Mouse (Mus musculus): ENCODE results near the gene Arid3a. TPM values are rescaled to one million over a fixed set of nuclear protein-coding genes. Genes with fewer than 3 reads are reported as not detected.

Arid3a gene
- polyA plus RNA-seq, 1 experiment from 2014 or later: 3.5 TPM

DNA sequence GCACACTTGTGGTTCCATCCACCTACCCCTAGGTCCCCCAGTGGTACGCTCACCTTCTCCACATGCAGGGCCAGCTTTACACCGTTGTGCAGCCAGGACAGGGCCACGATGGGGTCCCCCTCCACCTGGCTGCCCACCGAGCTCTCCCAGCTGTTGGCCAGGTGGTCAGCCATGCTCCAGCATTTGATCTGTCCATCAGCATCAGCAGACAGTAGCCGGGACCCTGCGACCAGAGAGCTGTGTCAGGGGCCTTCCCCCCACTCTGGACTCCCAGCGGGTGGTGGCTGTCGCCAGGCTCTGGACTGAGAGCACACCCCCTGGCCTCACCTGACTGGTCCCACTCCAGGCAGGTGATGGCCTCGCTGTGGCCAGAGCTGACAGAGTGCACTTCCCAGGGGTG is 20.1 kb upstream of the Arid3a start:
- no peak overlapping the region for H3K9ac ChIP-seq (replicated peaks; ENCODE audit: low read depth, low read length)
- WGBS: 95% methylated on average over 9 of the region's 9 CpGs
- H3K36me3 ChIP-seq (ENCODE audit: control insufficient read depth, insufficient read depth): peaks cover 6% of the 10 kb centered on the region

DNA sequence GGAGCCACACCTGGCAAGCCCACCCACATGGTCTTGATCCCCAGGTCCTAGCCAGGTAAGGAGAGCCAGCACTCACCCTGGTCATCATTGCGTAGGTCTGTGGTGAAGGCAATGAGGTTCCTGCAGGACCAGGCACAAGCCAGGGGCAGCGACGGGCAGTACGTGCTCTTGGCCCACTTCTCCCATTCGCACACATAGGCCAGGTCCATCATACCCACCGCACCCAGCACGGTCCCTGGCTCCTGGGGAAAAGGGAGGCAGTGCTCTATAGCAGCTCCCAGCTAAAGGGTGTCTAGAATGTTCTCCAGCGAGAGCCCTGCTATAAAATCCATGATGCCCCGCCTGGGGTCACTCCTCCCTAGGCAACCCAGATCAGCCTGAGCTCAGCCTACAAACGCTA is 19.4 kb upstream of the Arid3a start:
- H3K27me3 ChIP-seq (replicated peaks; ENCODE audit: control insufficient read depth, insufficient read depth, low read length): no peaks in the 10 kb centered on the region
- H3K4me1 ChIP-seq (replicated peaks; ENCODE audit: control insufficient read depth, insufficient read depth, low read length): peaks cover 9% of the 10 kb centered on the region
- peaks cover 6% of the 10 kb centered on the region for H3K36me3 ChIP-seq (ENCODE audit: control insufficient read depth, insufficient read depth)
- no peak for ATAC-seq
- no peak overlapping the region for H3K4me2 ChIP-seq (ENCODE audit: low read length)
- H3K9ac ChIP-seq (replicated peaks; ENCODE audit: low read depth, low read length): no peak overlapping the region
- no peak overlapping the region for H3K4me3 ChIP-seq (replicated peaks; ENCODE audit: low read length)
- 95% methylated on average over 10 of the region's 10 CpGs for WGBS
- H3K9me3 ChIP-seq (ENCODE audit: control insufficient read depth, low read length): no peaks in the 10 kb centered on the region
- no peak overlapping the region for H3K27ac ChIP-seq (ENCODE audit: low read length)

More for the DNA sequence above, 20.1 kb upstream of the Arid3a start:
- Histone ChIP-seq H3K4me1 (replicated peaks; ENCODE audit: control insufficient read depth, insufficient read depth, low read length) (peaks cover 9% of the 10 kb centered on the region), H3K4me2 (ENCODE audit: low read length) (no peak overlapping the region), H3K27me3 (replicated peaks; ENCODE audit: control insufficient read depth, insufficient read depth, low read length) (no peaks in the 10 kb centered on the region), H3K9me3 (ENCODE audit: control insufficient read depth, low read length) (no peaks in the 10 kb centered on the region), H3K27ac (ENCODE audit: low read length) (no peak overlapping the region), H3K4me3 (replicated peaks; ENCODE audit: low read length) (no peak overlapping the region)
- ATAC-seq: no peak

DNA sequence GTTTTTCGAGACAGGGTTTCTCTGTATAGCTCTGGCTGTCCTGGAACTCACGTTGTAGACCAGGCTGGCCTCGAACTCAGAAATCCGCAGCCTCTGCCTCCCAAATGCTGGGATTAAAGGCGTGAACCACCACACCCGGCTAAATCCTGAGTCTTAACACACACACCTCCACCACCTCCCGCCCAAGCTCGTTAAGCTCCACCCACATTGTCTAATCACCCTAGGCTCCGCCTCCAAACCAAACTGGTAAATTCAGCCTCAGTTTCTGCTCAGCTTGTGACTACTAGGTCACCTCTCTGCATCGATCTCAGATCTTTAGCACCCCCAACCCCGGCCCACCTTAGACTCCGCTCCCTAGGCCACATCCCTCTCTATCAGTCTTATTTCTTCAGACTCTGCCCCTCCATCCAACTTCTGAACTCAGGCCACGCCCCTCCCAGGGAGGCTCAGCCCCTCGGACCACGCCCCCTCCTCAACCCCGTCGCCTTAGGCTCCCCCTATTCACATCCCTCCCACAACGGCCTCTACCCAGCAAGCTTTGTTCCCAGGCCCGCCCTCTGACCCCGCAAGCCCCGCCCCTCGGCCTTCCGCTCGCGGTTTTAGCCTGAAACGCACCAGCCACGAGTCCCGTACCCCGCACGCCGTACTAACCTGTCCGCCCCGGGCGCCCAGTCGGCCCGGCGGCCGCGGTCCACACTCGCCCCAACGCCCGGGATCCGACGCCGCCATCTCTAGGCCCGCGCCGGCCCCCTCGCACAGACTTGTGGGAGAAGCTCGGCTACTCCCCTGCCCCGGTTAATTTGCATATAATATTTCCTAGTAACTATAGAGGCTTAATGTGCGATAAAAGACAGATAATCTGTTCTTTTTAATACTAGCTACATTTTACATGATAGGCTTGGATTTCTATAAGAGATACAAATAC is 18.4 kb upstream of the Arid3a start, which contains the start of gene Med16:
Gene Med16, minus strand, starts transcription at position 757 of the 925 bp plus-strand sequence.
- peak within 1 kb of the TSS; percentile 99 for H3K27ac ChIP-seq (ENCODE audit: low read length)
- H3K9ac ChIP-seq (replicated peaks; ENCODE audit: low read depth, low read length): peak within 1 kb of the TSS; percentile 99
- WGBS: 1% methylated on average over 52 of the region's 52 CpGs
- H3K9me3 ChIP-seq (ENCODE audit: control insufficient read depth, low read length): no peaks in the 10 kb centered on the region
- no peaks in the 10 kb centered on the region for H3K27me3 ChIP-seq (replicated peaks; ENCODE audit: control insufficient read depth, insufficient read depth, low read length)
- H3K36me3 ChIP-seq (ENCODE audit: control insufficient read depth, insufficient read depth): peaks cover 8% of the 10 kb centered on the region
- H3K4me1 ChIP-seq (replicated peaks; ENCODE audit: control insufficient read depth, insufficient read depth, low read length): peaks cover 9% of the 10 kb centered on the region
- peak within 1 kb of the TSS; percentile 94 for H3K4me3 ChIP-seq (replicated peaks; ENCODE audit: low read length)
- ATAC-seq: peak; percentile 91
- H3K4me2 ChIP-seq (ENCODE audit: low read length): peak within 1 kb of the TSS; percentile 55

DNA sequence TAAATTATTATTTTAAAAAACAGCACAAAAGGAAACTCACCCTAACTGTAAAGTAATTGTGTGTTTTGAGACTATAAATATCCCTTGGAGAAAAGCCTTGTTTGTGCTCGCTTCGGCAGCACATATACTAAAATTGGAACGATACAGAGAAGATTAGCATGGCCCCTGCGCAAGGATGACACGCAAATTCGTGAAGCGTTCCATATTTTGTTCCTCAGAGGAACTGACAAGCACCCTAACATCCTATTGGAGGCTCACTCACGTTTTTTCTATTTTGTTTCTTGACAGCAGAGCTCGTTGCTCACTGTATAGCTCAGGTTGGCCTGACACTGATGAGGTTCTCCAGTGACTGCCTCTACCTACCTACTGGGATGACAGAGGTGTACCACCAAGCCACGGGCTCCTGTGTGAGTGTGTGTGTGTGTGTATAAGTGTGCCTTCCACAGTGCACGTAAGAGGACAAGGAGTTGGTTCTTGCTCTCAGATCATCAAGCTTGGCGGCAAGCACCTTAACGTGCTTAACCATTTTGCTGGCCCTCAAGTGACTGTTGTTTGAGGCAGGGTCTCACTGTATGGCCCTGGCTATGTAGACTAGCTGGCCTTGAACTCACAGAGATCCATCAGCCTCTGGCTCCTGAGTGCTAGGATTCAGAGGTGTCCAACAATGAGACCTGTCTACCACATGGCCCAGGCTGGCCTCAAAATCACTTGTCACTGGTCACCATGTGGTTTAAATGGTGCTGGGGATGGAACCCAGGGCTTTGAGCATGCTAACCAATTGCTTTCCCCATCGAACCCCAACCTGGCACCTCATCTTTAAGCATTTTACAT is 17.5 kb upstream of the Arid3a start:
- peak overlapping the region; percentile 55 for H3K4me2 ChIP-seq (ENCODE audit: low read length)
- peak overlapping the region; percentile 27 for H3K4me3 ChIP-seq (replicated peaks; ENCODE audit: low read length)
- no peaks in the 10 kb centered on the region for H3K9me3 ChIP-seq (ENCODE audit: control insufficient read depth, low read length)
- peak; percentile 60 for ATAC-seq
- 24% methylated on average over 14 of the region's 14 CpGs for WGBS
- no peaks in the 10 kb centered on the region for H3K27me3 ChIP-seq (replicated peaks; ENCODE audit: control insufficient read depth, insufficient read depth, low read length)
- peak overlapping the region; percentile 92 for H3K27ac ChIP-seq (ENCODE audit: low read length)
- H3K4me1 ChIP-seq (replicated peaks; ENCODE audit: control insufficient read depth, insufficient read depth, low read length): peaks cover 15% of the 10 kb centered on the region
- H3K36me3 ChIP-seq (ENCODE audit: control insufficient read depth, insufficient read depth): peaks cover 8% of the 10 kb centered on the region
- H3K9ac ChIP-seq (replicated peaks; ENCODE audit: low read depth, low read length): peak overlapping the region; percentile 51

DNA sequence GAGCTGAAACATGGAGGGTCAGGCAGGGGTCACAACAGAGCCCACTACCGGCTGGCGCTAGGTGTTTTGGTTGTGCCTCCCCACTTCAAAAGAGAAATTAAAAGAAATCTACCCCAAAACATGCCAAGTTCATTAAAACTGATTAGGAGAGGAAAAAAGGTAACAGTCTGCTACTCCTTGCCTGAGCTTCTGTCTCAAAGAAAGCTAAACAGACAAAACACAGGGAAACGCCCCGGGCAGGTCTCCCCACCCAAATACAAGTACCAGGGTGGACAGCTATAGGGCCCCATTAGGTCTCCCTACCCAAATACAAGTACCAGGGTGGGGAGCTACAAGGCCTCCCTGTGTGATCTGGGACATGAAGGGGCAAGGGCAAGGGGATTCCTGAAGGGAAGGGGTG is 16.3 kb upstream of the Arid3a start, which contains the start of gene Gm26602:
Gene Gm26602, plus strand, starts transcription at position 301 of the 400 bp plus-strand sequence.
- H3K27me3 ChIP-seq (replicated peaks; ENCODE audit: control insufficient read depth, insufficient read depth, low read length): no peaks in the 10 kb centered on the region
- no peak for ATAC-seq
- H3K4me1 ChIP-seq (replicated peaks; ENCODE audit: control insufficient read depth, insufficient read depth, low read length): peaks cover 27% of the 10 kb centered on the region
- H3K4me2 ChIP-seq (ENCODE audit: low read length): no peak within 1 kb of the TSS; the same call in 1 of the 2 replicates
- H3K9me3 ChIP-seq (ENCODE audit: control insufficient read depth, low read length): no peaks in the 10 kb centered on the region
- H3K36me3 ChIP-seq (ENCODE audit: control insufficient read depth, insufficient read depth): peaks cover 2% of the 10 kb centered on the region; the same call in 1 of the 2 replicates
- H3K4me3 ChIP-seq (replicated peaks; ENCODE audit: low read length): no peak within 1 kb of the TSS
- H3K9ac ChIP-seq (replicated peaks; ENCODE audit: low read depth, low read length): no peak within 1 kb of the TSS
- H3K27ac ChIP-seq (ENCODE audit: low read length): peak within 1 kb of the TSS; percentile 92
- 91% methylated on average over 4 of the region's 4 CpGs for WGBS

DNA sequence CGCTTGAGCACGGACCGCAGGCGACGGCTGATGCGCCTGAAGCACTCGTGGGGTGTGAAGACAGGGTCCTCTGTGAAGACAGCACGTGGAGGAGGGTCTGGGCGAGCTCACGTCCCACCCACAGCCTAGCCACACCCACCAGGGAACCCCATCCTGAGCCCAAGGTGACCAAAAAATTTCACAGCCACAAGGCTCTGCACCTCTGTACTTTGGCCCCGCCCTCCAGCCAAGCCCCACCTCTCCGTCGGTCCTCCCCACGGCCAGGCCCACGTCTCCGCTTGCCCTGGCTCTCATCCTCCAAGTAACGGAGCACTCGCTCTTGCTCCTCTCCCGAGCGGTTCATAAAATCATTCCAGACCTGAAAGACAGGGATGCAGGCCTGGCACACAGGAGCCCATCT is 14.4 kb upstream of the Arid3a start:
- Histone ChIP-seq H3K4me1 (replicated peaks; ENCODE audit: control insufficient read depth, insufficient read depth, low read length) (peaks cover 39% of the 10 kb centered on the region), H3K4me3 (replicated peaks; ENCODE audit: low read length) (no peak overlapping the region), H3K4me2 (ENCODE audit: low read length) (no peak overlapping the region), H3K36me3 (ENCODE audit: control insufficient read depth, insufficient read depth) (0 out of 2 replicates have a peak, but pooled peaks cover 2% of the 10 kb centered on the region), H3K9ac (replicated peaks; ENCODE audit: low read depth, low read length) (no peak overlapping the region), H3K27me3 (replicated peaks; ENCODE audit: control insufficient read depth, insufficient read depth, low read length) (peaks cover under 1% of the 10 kb centered on the region), H3K9me3 (ENCODE audit: control insufficient read depth, low read length) (no peaks in the 10 kb centered on the region), H3K27ac (ENCODE audit: low read length) (no peak overlapping the region)
- no peak for ATAC-seq
- 69% methylated on average over 20 of the region's 20 CpGs for WGBS

DNA sequence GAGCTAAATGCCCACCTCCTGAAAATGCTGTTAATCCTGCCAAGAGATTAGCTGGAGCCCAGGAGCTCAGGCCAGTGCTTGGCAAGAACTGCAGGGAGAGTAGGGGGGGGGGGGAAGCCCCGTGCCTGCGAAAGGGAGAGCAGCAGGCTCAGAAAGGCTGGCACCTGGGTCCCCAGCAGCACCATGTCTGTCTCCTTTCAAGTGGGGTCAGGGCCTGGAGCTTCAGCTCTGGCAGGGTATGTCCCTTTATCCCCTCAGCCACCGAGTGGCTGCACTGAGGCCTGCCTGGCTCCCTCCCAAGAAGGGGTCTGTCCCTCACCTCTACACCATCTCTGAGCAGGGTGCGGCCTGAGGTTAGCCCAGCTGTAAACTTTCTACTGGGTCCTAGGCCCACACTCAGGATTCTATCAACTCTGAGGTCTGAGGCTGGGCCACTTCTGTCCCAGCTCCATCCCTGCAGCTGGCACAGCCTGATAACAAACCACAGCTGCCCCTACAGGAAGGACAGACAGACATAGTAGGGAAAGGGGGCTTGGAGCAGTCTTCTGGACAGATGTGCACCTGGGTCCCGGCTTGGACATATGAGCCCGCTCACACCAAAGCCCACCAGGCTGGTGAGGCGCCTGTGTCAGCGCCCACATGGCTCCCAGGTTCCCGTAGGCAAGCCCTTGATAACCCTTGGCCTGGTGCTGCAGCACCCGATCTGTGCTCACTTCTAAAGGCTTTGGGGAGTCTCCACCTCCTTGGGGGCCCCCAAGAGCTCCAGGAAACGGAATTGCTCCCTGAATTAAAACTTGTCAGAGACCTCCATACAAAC is 12.5 kb upstream of the Arid3a start:
- WGBS: 55% methylated on average over 11 of the region's 11 CpGs
- H3K4me2 ChIP-seq (ENCODE audit: low read length): no peak overlapping the region
- peaks cover 20% of the 10 kb centered on the region for H3K27me3 ChIP-seq (replicated peaks; ENCODE audit: control insufficient read depth, insufficient read depth, low read length)
- H3K9me3 ChIP-seq (ENCODE audit: control insufficient read depth, low read length): no peaks in the 10 kb centered on the region
- no peak overlapping the region for H3K27ac ChIP-seq (ENCODE audit: low read length)
- peaks cover 38% of the 10 kb centered on the region for H3K4me1 ChIP-seq (replicated peaks; ENCODE audit: control insufficient read depth, insufficient read depth, low read length)
- ATAC-seq: no peak
- H3K36me3 ChIP-seq (ENCODE audit: control insufficient read depth, insufficient read depth): 0 out of 2 replicates have a peak, but pooled peaks cover 2% of the 10 kb centered on the region
- H3K9ac ChIP-seq (replicated peaks; ENCODE audit: low read depth, low read length): no peak overlapping the region
- no peak overlapping the region for H3K4me3 ChIP-seq (replicated peaks; ENCODE audit: low read length)

DNA sequence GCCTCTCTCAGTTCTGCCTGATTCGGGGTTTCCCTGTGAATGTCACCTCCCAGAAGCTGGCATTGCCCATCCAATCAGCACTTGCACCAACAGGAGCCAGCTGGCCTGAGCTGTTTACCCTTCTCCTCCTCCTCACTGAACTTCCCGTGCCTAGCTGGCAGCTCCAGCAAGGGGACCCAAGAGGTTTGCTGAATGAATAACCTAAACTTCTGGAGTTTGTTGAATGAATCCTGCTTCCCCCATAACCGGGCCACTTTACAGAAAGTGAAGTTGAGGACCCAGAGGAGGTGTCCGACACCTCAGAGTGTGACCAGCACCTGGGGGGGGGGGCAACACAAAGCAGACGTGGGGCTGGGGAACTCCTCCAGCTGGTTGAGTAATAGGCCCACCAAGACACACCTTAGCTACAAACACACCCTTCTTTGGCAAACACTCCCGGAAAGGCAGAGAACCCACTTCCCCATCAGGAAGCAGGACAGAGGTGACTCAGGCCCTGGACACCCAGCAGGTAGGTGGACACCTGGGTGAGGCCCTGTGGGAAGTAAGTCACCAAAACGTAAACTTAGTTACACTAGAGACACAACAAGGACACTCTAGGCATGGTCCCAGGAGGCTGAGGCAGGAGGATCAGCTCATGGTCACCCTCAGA is 11.8 kb upstream of the Arid3a start:
- peaks cover 27% of the 10 kb centered on the region for H3K27me3 ChIP-seq (replicated peaks; ENCODE audit: control insufficient read depth, insufficient read depth, low read length)
- peaks cover 31% of the 10 kb centered on the region for H3K4me1 ChIP-seq (replicated peaks; ENCODE audit: control insufficient read depth, insufficient read depth, low read length)
- H3K9me3 ChIP-seq (ENCODE audit: control insufficient read depth, low read length): no peaks in the 10 kb centered on the region
- no peak for ATAC-seq
- H3K4me3 ChIP-seq (replicated peaks; ENCODE audit: low read length): no peak overlapping the region
- WGBS: 66% methylated on average over 7 of the region's 7 CpGs
- no peak overlapping the region for H3K27ac ChIP-seq (ENCODE audit: low read length)
- H3K9ac ChIP-seq (replicated peaks; ENCODE audit: low read depth, low read length): no peak overlapping the region
- H3K4me2 ChIP-seq (ENCODE audit: low read length): no peak overlapping the region
- H3K36me3 ChIP-seq (ENCODE audit: control insufficient read depth, insufficient read depth): 0 out of 2 replicates have a peak, but pooled peaks cover 2% of the 10 kb centered on the region
